Mouse (Mus musculus): Measurements from ENCODE around the gene Chek2.

- TF ChIP-seq TAL1 (IDR thresholded peaks at IDR 0.05; ENCODE audit: low read length) = no peak
- no peak for TF ChIP-seq GATA1 (IDR thresholded peaks at IDR 0.05; ENCODE audit: low read length)
Observed at GRCm38 (mm10) chr5:110840465-110840864, 686 bp downstream of the Chek2 start.
